Mouse (Mus musculus) lung, postnatal 0 days (tissue): Measurements from ENCODE around the gene Cda. TPM values are rescaled to one million over a fixed set of nuclear protein-coding genes. Genes with fewer than 3 reads are reported as not detected.

Experiments used
- ATAC-seq: fragments of 200-750 bp; cut with Nextera tagmentation; 2 replicates; pipeline ENCODE4 v1.8.0; 2017; ENCODE audit warnings: moderate library complexity
- DNase-seq: peaks from one replicate; pipeline ENCODE4 v3.0.0-alpha.2; 2016; ENCODE audit warnings: low spot score
- H3K27ac ChIP-seq: fragments of 300-500 bp; sonication (generic); 2 replicates; pipeline ENCODE4 v1.5.1; 2014; ENCODE audit warnings: antibody characterized with exemption, mild to moderate bottlenecking, low read length, mixed read lengths
- H3K27me3 ChIP-seq: fragments of 300-500 bp; sonication (generic); replicated peaks from 2 replicates; pipeline ENCODE4 v1.6.1; 2014; ENCODE audit warnings: low read length, mixed read lengths; ENCODE audit not compliant: insufficient read depth
- H3K36me3 ChIP-seq: fragments of 300-500 bp; sonication (generic); 2 replicates; pipeline ENCODE4 v1.6.1; 2014; ENCODE audit warnings: low read length, mixed read lengths; ENCODE audit not compliant: insufficient read depth
- H3K4me1 ChIP-seq: fragments of 300-500 bp; sonication (generic); 2 replicates; pipeline ENCODE4 v1.6.1; 2014; ENCODE audit warnings: antibody characterized with exemption, low read depth, low read length, mixed read lengths; ENCODE audit not compliant: insufficient read depth
- H3K4me2 ChIP-seq: fragments of 300-500 bp; sonication (generic); replicated peaks from 2 replicates; pipeline ENCODE4 v1.6.1; 2014; ENCODE audit warnings: low read depth, mild to moderate bottlenecking, low read length, moderate library complexity, mixed read lengths
- H3K4me3 ChIP-seq: fragments of 300-500 bp; sonication (generic); 2 replicates; pipeline ENCODE4 v1.5.1; 2014; ENCODE audit warnings: low read depth, low read length
- H3K9ac ChIP-seq: fragments of 300-500 bp; sonication (generic); replicated peaks from 2 replicates; pipeline ENCODE4 v1.6.1; 2014; ENCODE audit warnings: low read depth, mild to moderate bottlenecking
- H3K9me3 ChIP-seq: fragments of 300-500 bp; sonication (generic); 2 replicates; pipeline ENCODE4 v1.6.1; 2016; ENCODE audit warnings: low read length, mixed read lengths
- CTCF ChIP-seq: IDR thresholded peaks from 2 replicates; pipeline ENCODE4 v1.5.1; 2016; ENCODE audit warnings: antibody characterized with exemption, mild to moderate bottlenecking
- EP300 ChIP-seq: IDR thresholded peaks from 2 replicates; pipeline ENCODE4 v1.6.1; 2016; ENCODE audit warnings: antibody characterized with exemption, mild to moderate bottlenecking, control low read depth
- WGBS: fragments of 180-500 bp; shearing (Covaris S2); extraction: QIAGEN DNeasy Blood & Tissue Kit; methylation state at CpG from one replicate; pipeline ENCODE4 v1.1.7; 2014; 5-methylcytosine and 5-hydroxymethylcytosine counted together
- polyA plus RNA-seq: library from polyadenylated mRNA; unstranded; fragments of >200 nt; fragmentation: Nextera tagmentation; extraction: Ambion mirVana; gene quantifications from 2 replicates; pipeline ENCODE4 v1.2.1, GENCODE M21; 2015

Cda gene
- polyA plus RNA-seq, 1 experiment from 2014 or later = 16.0 TPM

DNA sequence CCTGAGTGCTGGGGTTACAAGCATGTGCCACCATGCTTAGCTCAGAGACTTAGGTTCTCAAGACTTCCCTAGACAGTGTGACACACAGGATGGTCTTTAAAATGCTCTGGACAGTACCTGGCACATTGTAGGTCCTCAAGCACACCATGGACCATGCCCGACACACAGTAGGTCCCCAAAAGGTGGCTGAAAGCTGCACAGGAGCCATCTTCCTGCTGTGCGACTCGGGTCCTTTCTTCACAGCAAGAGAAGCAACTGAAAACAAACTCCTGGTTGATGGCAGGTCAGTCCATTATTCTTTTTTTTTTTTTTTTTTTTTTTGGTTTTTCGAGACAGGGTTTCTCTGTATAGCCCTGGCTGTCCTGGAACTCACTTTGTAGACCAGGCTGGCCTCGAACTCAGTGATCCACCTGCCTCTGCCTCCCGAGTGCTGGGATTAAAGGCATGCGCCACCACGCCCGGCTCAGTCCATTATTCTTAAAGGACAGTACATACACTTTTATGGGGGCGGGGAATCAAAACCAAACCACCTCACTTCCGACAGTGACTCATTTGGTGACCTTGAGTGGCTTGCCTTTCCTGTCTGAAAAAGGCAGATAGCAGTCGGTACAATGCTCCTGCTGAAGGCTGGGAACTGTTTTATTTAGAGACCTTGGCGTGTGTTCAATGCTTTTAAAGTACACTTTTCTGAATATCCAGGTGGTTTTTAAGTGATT is 39.8 kb upstream of the Cda start:
- WGBS = 44% methylated on average over 11 of the region's 13 CpGs
- no peak for TF ChIP-seq CTCF
- TF ChIP-seq EP300 = peak; percentile 42; the same call in 1 of the 2 replicates
- Histone ChIP-seq H3K4me1 (no peaks in the 10 kb centered on the region), H3K27me3 (no peaks in the 10 kb centered on the region), H3K9ac (no peak overlapping the region), H3K36me3 (no peaks in the 10 kb centered on the region), H3K4me2 (no peak overlapping the region), H3K9me3 (no peaks in the 10 kb centered on the region), H3K4me3 (no peak overlapping the region), H3K27ac (no peak overlapping the region)
- DNase-seq (peak; percentile 55), ATAC-seq (no peak)

DNA sequence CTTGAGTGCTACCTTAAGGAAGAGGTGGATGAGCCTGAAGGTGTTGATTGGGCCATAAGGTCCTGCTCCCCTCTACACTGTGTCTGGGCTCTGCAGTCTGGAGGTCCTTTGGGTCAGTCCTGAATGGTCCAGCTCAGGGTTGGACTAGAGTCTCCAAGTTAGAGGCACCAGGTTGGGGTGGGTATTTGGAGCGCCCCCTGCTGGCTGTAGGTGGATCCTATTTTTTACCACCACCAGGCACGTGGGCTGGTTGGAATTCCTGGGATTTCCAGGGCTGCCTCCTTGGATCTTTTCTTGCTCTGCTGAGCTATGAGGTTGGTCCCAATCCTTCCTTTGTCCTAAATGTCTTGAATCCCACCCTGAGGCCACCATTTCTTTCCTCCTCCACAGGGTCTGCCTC is 37.0 kb upstream of the Cda start:
- no peak overlapping the region for H3K9ac ChIP-seq
- no peak overlapping the region for H3K27ac ChIP-seq
- 3% methylated on average over 2 of the region's 2 CpGs for WGBS
- H3K9me3 ChIP-seq = no peaks in the 10 kb centered on the region
- H3K36me3 ChIP-seq = no peaks in the 10 kb centered on the region
- H3K4me1 ChIP-seq = no peaks in the 10 kb centered on the region
- no peak for ATAC-seq
- H3K4me2 ChIP-seq = no peak overlapping the region
- DNase-seq = peak; percentile 36
- H3K4me3 ChIP-seq = no peak overlapping the region
- TF ChIP-seq EP300 (no peak), CTCF (peak; percentile 70)
- H3K27me3 ChIP-seq = 0 out of 2 replicates have a peak, but pooled peaks cover under 1% of the 10 kb centered on the region

DNA sequence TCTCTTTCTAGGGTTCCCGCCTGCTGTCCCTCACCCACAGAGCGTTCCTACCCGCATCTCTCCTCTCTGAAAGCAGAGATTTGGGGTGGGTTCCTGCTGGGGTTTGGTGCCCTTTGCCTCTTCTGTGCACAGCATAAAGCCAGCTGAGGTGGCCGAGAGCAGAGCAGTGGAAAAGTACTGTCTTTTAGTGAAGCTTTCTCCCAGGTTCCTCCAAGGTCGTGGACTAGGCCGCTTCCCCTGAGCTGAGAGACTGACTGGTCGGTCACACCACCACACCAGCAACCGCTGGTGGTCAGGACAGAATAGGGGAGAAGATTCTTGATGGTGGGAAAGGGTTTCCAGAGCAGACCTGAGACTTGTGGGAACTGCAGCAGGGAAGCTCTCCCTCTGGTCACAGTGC is 28.9 kb upstream of the Cda start:
- Histone ChIP-seq H3K9me3 (no peaks in the 10 kb centered on the region), H3K36me3 (no peaks in the 10 kb centered on the region), H3K27ac (no peak overlapping the region), H3K4me3 (0 out of 2 replicates have a peak overlapping the region, but pooled peaks have one; percentile 20), H3K4me1 (0 out of 2 replicates have a peak, but pooled peaks cover 4% of the 10 kb centered on the region), H3K27me3 (peaks cover 49% of the 10 kb centered on the region), H3K9ac (no peak overlapping the region), H3K4me2 (no peak overlapping the region)
- DNase-seq (no peak), ATAC-seq (no peak)
- TF ChIP-seq EP300 (no peak), CTCF (no peak)
- 10% methylated on average over 8 of the region's 8 CpGs for WGBS

DNA sequence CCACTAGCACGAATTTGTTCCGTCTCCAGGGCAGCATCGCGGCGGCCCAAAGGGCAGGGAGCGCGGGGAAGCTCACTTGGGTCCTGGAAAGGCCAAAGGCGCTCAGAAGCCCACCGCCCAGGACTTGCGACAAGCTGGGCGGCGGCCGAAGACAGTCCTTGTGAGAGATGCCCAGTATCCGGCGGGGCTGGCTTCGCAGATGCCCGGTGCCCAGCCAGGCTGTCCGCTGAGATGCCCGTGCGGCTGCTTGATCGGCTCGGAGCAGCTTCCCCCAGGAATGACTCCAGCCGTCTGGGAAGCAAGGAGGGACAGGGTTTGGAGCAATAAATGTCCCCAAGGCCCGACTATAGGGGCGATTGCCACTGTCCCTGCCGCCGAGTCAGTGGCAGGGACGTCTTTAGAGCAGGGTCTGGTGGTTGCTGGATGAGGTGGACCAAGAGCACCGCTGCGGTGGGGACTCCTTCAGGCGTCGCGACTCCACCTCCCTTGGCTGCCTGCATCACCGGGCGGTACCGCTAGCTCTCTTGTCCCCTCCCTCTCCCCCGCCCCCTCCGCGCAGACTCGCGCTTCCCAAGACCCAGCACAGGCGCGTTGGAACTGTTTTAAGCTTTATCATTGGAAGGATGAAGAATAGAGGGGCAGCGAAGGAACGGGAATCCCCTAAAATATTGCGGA is 28.3 kb upstream of the Cda start, which contains the start of gene Fam43b:
TSS of gene Fam43b (minus strand) at position 558 of the 675 bp plus-strand sequence.
- no peak for ATAC-seq
- no peak within 1 kb of the TSS for H3K9ac ChIP-seq

DNA sequence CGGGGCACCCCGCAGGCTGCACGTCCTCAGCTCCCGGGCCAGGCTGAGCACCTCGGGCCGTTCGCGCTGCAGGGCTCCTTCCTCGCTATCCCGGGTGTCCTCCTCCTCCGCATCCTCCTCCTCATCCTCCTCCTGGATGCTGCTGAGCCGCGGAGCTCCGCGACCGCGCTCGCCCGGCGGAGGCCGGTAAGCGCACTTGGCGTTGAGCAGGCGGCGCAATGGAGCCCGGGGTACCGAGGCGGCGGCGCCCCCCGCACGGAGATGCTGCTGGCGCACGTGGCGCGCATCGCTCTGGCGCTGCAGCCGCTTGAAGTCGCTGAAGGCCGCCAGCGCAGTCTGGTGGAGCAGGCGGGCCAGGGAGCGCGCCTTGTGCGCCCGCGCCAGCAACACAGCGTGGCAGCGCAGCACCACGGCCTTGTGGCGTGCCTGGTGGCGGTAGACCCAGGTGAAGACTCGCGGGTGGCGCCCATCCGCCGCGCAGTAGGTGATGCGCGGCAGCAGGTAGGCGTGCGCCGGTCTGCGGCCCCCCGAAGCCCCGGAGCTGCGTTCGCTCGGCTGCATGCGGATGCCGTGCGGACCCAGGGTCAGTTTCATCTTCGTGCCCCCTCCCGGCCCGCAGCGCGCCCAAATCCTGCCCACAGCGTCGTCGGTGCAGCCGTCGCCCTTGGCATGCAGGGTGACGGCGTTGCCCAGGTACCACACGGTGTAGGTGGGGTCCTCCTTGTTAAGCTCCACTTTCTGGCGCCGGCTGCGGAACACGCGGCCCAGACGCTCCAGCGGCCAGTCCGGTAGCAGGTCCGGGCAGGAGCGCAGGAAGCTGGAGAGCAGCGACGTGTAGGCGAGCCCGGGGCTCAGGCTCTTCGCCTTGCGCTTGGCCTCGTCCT is 27.5 kb upstream of the Cda start:
- peaks cover 49% of the 10 kb centered on the region for H3K27me3 ChIP-seq
- H3K4me2 ChIP-seq = peak overlapping the region; percentile 39
- TF ChIP-seq EP300 (no peak), CTCF (no peak)
- WGBS = under 1% methylated on average over 82 of the region's 103 CpGs
- no peaks in the 10 kb centered on the region for H3K9me3 ChIP-seq
- no peak overlapping the region for H3K27ac ChIP-seq
- ATAC-seq = no peak
- H3K4me3 ChIP-seq = peak overlapping the region; percentile 20; the same call in 1 of the 2 replicates
- H3K36me3 ChIP-seq = no peaks in the 10 kb centered on the region
- DNase-seq = no peak
- 0 out of 2 replicates have a peak, but pooled peaks cover 4% of the 10 kb centered on the region for H3K4me1 ChIP-seq
- H3K9ac ChIP-seq = no peak overlapping the region

More for the DNA sequence above, 28.3 kb upstream of the Cda start, which contains the start of gene Fam43b:
- Histone ChIP-seq H3K4me1 (0 out of 2 replicates have a peak, but pooled peaks cover 4% of the 10 kb centered on the region), H3K9me3 (no peaks in the 10 kb centered on the region), H3K4me3 (peak within 1 kb of the TSS; percentile 20; the same call in 1 of the 2 replicates), H3K27ac (no peak within 1 kb of the TSS), H3K27me3 (peaks cover 49% of the 10 kb centered on the region), H3K36me3 (no peaks in the 10 kb centered on the region), H3K4me2 (peak within 1 kb of the TSS; percentile 39)
- DNase-seq = no peak
- no peak for TF ChIP-seq EP300
- TF ChIP-seq CTCF = no peak
- under 1% methylated on average over 46 of the region's 46 CpGs for WGBS
